Mouse (Mus musculus) embryo, embryonic 10 days (tissue): ENCODE measurements around the gene Dnajc8.
"Not testable (repeated sequence)": the region's sequence is repeated elsewhere in the genome, so short reads cannot be mapped to it uniquely, and the experiment has no call there.

Source experiments
- DNase-seq: peaks from one replicate; pipeline ENCODE4 v3.0.0-alpha.2; 2015; ENCODE audit warnings: low spot score

The Dnajc8 gene

DNA sequence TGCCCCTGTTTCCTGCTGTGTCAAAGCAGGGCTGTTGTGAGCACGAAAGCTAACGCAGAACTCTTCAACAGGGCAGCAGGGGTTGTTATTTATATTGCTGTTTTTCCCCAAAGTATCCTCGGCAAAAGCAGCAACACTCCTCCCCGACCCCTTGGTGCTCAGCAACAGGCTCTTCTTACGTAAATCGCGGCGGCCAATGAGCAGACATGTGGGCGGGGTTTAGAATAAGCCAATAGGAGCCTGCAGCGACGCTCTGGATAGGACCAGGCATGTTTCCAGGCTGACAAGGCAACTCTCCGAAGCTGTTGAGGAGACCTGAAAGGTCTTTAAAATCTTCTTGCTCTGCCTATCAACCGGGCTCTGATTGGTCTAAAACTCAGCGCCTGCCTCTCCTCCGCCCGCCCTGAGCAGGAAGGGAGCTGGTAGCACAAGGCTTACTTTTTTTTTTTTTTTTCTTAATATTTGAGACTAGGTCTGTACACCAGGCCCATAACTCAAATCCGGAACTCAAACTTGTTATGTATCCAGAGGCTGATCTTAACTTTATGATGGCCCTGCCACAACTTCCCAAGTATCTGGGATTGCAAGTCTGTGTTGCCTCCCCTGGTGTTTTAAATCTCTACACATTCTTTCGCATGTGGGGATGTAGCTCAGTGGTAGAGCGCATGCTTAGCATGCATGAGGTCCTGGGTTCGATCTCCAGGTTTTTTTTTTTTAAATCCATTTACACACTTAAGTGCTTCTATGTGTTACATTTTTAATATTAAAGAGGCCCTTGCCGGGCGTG is 19.8 kb upstream of the Dnajc8 start:
- peak; percentile 99 for DNase-seq

DNA sequence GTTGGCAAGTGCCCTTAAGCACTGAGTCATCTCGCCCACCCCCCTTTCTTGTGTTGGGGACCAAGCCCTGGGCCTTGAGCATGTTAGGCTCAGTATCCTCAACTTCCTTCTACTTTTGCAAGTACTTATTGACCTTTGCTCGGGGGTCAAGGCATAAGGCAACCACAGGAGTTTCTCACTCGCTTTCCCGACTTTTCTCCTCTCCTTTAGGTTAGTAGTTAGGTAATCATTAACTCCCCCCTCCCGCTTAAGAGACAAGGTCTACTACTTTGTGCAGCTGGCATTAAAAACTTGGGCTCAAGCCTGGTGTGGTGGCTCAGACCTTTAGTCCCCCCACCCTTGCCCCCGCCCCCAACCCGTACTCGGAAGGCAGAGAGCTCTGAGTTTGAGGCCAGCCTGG is 17.3 kb upstream of the Dnajc8 start:
- DNase-seq: no peak

DNA sequence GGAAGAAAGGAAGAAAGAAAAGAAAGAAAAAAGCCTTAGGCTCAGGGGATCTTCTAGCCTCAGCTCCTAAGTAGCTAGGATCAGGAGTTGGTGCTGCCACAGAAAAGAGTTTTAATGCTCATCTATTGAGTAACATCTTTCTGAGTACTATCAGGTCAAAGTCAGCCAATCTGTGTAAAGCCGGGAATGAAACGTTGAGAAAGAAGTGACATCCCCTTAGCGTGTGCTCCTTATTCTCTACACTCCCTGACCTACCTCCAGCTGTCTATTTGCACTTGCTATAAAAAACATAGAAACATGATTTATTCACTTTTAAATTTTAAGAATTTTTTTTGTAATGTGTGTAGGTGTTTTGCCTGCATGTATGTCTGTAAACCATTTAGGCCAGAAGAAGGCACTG is 16.2 kb upstream of the Dnajc8 start:
- no peak for DNase-seq

DNA sequence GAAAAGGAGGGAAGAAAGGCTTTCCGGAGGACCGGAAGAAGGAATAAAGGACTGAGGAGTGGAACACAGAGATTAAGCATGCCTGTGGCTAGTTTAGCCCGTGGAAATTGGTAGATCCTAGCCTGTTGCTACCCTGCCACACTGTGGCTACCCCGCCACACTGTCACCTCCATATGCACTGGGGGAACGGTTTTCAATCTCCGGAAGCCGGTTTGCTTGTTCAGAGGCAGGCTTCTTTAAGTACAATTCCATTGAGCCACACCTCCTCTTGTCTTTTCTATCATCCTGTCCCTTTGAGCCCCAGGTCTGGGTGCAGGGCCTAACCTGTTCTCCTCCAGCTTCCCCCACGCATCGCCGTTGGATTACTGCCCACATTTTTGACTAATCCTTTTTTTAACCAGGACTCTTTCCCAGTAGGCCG is 11.0 kb upstream of the Dnajc8 start:
- peak; percentile 26 for DNase-seq

DNA sequence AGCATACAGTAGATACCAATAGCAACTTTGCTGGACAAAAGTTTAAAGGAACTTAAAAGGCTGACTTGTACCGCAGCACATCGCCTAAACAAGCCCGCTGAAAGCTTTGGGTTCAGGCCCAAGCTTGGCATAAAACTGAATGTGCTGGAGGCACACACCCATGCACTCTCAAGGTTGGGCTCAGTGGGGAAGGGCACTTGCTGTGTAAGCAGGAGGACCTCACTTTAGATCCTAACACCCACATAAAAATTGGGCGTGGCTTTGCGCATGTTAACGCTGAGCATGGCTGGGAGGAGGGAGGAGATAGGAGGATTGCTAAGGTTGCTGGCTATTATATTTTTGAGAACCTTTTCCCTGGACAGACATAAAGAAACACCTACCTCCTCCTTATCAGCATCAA is 10.5 kb upstream of the Dnajc8 start:
- DNase-seq: no peak

DNA sequence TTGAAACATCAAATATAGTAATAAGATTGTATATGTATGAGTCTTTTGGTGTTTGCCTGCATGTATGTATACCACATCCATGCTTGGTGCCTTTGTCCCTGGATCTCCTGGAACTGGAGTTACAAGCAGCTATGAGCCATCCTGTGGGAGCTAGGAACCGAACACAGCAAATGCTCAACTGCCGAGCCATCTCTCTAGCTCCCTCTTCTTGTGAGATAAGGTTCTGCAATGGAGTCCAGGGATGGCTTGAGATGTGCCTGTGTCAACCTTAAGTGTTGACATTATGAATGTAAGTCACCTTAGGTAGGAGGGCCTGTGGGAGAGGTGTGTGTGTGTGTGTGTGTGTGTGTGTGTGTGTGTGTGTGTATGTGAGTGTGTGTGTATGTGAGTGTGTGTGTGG is 8.7 kb upstream of the Dnajc8 start:
- peak; percentile 45 for DNase-seq

DNA sequence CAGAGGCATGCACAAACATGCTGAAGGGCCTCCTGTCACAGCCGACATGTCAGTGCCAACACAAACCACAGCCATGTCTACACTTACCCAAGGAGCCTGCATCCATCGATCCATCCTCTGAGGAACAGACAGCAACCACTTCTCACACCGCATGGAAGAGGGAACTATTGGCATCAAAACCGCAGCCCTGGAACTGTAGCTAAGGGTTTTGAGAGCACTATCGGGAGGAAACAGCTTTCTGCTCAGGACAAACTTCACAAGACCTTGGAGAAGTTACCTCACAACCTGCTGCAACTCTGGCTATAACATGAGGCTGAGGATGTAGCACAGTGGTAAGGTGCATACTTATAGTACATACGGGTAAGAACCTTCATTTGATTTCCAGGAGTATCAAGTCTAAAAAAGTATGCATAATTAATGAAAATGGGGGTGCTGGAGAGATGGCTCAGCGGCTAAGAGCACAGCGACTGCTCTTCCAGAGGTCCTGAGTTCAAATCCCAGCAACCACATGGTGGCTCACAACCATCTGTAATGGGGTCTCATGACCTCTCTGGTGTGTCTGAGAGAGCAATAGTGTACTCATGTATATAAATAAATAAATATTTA is 7.3 kb upstream of the Dnajc8 start:
- DNase-seq: no peak

DNA sequence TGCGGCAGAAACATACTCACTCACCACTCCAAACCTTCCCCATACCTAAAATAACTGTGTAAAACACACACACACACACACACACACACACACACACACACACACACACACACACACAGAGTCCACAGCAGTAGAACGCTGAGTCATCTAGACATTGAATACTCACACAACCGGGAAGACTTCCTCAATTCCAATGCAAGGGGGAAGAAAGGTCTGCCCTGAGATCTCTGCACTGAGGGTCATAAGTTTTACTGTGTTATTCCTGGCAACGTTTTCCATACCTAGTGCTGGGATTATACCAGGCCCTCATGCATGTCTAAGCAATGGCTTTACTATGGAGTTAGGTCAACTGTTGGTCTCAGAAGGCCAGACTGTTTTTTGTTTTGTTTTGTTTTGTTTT is 6.0 kb upstream of the Dnajc8 start:
- DNase-seq: no peak

DNA sequence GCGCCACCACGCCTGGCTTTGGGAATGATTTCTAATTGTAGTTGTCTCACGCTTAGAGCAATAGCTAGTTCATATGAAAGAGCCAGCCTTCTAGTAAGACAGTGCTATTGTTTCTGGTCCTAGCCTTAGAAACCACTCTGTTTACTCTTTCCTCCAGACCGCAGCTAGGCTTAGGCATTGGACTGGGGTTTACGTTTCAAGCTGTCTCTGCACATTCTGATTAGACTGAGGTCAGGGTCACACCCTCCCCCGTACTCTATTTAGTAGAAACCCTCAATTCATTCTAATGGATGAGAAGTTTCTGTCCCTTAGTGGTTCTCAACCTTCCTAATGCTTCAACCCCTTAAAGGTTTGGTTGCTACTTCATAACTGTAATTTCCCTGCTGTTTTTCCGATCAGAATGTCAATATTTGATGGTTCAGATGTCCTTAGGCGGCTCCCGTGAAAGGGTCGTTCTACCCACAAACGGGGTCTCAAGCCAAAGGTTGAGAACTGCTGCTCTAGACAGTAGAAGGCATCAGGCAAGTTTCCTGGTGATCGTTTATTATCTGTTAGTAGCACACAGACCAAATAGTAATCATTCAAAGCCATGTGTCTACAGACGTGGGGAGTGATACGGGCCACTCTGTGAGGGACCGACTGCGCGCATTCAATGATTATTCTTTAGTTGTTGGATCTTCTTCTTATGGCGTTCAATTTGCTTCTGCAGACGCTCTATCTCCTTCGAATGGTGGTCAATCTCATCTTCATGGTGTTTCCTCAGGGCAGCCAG is 5.1 kb upstream of the Dnajc8 start:
- no peak for DNase-seq

DNA sequence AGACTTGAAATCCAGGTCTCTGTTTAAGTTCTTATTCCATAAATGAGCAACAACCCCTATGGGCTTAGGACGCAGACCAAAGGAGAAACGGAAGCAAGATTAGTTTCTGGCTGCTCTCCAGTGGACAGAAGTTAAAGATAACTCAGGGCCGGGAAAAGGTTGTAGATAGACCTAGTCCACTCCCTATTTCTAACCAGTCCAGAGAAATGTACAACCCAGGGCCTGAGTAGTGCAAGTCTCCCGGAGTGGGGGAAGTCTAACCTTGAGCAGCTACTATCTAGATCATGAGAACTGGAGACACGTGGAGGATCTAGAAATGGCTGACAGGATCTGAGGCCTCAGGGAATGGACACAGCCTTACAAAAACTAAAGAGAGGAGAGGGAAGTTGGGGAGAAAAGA is 2.9 kb upstream of the Dnajc8 start:
- peak; percentile 39 for DNase-seq

DNA sequence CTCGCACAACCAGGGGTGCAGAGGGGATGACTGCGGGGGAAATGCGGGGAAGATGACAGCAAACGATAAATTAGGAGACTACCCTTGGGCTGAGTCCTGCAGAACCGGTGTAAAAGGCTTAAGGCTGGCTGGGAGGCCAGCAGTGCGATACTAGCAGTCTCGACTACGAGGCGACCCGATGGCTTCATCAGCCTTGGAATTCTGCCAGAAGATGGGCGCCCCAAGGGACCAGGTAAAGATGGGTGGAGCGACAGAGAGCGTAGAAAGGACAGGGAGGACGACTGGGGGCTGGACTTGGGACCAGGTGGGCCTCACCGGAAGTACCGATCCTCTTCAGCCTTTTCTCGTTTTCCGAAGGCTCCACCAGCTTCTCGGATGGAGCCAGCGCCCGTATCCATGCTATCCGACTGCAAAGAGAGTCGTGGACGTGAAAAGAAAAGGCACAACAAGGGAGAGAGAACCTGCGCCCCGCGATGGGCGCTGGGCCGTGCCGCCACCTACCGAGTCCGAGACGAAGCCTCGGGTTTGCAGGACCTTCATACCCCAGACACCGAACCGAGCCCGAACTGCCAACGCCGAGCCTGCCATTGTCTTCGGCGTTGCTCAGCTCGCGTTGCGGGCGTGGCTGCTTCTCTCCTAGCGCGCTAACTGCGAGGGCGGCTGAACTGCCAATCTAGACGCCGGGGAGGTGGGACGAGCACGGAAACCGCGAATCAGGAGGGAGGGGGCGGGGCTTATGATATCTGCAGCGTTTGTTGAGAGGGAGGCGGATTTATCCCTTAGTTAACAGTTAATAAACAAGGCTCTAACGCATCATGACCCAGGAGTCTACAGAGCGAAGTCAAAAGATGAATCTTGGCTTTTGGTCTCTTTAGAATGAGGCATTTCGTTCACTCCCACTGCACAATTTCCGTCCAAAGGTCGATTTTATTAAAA is 2.1 kb upstream of the Dnajc8 start, which contains the start of gene Atpif1:
TSS of gene Atpif1 (minus strand) at position 679 of the 936 bp plus-strand sequence.
- DNase-seq: peak; percentile 96

DNA sequence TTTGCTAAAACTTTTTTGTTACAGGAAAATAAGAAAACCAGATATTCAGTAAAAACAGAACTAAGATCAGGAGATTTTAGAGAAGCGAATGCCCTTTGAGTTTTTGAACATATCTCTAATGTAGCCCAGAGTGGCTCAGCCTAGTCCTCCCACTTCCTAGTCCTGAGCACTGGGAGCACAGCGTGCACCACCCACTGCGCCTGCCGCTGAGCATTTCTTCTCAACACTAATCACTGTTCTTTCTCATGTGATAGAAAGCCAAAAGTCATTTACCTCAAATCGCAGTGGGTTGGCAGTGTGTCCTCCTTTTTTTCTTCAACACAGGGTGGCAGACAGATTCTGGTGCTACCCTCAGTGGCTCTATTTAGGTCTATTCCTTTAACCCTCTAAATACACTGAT is 4.1 kb downstream of the Dnajc8 start:
- no peak for DNase-seq

DNA sequence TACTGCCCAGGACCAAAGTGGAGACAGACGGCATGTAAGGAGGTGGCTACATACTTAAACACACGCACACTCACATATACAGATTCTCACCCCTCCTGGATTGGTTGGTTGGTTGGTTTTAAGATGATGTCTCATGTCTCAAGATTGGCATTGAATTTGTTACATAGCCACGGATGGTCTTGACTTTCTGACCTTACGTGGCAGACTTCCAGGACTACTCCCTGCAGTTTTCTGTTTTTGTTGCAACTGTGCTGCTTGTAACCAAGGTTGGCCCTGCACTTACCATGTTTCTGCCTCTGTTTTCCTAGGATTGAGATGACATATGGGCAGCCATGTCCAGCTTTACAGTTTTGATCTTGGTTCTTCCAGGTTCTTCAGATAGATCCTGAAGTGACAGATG is 6.1 kb downstream of the Dnajc8 start:
- no peak for DNase-seq

DNA sequence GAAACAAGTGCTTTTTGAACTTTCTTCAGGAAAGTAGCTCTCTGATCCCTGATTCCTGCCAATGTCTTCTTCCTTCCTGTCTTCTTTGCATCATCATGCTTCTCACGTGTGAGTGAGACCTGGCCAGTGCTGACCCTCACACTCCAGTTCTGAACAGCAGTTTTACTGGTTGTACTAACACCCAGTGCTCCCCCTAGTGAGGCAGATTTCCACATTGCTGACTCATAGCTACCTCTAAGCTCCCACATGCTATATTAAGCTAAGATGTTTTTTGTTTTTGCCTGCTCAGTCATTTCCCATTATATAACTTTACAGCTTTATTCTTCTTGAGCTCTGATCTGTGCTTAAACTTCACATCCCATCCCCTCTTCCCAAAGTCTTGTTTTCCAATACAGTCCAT is 7.4 kb downstream of the Dnajc8 start:
- no peak for DNase-seq

DNA sequence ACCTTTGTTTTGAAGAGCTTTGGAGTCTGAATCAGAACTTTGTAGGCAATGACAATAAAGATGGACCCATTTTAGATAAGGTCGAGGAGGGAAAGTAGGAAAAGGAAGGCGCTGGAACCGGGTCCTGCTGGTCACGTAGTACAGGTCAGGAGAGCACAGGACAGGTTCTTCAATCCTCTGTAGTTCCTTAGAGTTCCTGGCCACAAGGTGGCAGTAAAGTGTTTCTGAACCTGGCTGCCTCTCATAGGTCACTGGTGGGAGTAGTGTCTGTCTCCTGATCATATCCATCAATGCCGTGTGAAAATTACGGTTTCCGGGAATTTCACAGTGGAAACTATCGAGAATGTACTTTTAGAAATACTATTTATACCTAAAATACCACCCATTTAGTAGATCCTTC is 10.5 kb downstream of the Dnajc8 start:
- peak; percentile 87 for DNase-seq

DNA sequence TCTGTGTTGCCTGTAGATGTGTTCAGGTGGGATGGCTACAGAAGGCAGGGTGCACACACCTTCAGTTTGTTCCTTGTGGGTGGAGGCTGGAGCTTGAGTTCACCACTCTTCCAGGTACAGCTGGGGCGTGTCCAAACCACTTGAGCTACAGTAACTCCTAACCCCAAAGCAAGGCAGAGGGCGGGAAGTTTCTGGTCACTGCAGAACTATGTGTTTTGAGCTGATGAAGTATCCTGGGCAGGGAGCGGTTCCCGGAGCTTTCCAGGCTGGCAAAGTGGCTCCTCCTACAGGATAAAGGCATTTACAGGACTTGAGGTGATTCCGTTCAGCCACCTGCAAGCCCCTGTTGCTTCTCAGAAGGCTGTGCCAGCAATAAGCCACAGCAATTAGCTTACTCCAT is 18.9 kb downstream of the Dnajc8 start:
- DNase-seq: no peak

DNA sequence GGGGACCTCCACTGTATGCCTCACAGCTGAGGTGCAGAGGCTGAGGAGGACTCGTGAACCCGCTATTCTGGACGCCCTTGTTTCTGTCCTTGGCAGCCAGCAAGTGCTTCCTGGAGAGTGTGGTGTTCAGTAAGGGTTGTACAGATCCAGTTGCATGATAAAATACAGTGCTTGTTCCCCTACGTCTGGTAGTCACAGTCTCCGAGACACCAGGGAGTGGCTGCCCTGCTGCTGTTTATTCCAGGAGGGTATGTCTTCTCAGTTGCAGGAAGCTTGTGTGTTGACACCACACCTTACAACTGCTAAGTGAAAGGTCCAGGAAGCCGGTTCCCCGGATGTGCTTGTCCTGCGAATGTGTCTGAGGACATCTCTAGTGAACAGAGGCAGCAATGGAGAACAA is 19.3 kb downstream of the Dnajc8 start:
- DNase-seq: no peak

DNA sequence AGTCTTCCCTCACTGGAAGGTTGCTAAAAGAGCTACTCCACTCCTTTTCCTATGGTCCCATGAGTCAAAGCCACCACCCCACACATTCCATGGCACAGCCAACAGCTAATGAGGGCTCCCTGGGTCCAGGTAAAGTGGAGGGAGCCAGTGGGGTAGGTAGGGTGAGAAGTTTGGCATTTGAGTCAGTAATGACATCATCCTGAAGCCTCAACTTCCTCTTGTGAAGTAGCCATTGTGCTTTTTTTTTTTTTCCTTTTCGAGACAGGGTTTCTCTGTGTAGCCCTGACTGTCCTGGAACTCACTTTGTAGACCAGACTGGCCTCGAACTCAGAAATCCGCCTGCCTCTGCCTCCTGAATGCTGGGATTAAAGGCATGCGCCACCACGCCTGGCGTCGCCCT is 20.2 kb downstream of the Dnajc8 start:
- not testable (repeated sequence) for DNase-seq

DNA sequence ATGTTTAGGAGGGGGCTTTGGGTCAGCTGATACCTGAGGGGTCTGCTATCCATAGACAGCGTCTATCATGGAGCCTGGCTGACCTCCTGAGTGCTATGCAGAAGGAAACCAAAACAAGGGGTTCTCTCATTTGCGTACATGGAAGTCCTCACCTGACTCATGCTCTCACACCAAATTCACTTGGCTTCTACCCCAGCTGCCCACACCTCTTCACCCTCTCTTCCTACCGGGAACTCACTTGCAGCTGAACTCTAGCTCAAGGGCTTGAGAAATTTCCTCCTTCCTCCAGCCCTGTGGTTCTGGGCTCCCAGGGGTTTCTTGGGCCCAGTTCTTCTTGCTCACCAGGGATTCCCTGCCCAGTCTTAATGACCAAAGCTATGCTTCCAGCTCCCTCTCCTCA is 27.9 kb downstream of the Dnajc8 start:
- no peak for DNase-seq

DNA sequence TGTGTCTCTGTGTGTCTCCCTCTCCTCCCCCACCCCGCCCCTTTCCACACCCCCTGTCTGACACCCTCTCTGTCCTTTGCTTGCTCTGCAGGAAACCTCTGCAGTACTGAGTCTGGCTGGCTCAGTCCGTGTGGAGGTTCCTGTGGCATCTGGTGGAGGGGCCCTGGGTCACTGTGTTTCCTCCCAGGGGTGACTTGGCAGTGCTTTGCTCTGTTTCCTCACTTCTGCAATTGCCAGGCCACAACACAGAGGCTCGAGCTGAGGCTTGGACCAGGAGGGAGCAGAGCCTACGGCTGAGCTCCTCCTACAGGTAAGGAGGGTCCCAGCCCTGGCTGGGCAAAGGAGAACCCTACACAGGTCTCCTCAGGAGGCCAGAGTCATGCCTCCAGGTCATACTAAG is 28.6 kb downstream of the Dnajc8 start, which contains the start of gene Ptafr:
TSS of gene Ptafr (plus strand) at position 103 of the 400 bp plus-strand sequence.
- no peak for DNase-seq

DNA sequence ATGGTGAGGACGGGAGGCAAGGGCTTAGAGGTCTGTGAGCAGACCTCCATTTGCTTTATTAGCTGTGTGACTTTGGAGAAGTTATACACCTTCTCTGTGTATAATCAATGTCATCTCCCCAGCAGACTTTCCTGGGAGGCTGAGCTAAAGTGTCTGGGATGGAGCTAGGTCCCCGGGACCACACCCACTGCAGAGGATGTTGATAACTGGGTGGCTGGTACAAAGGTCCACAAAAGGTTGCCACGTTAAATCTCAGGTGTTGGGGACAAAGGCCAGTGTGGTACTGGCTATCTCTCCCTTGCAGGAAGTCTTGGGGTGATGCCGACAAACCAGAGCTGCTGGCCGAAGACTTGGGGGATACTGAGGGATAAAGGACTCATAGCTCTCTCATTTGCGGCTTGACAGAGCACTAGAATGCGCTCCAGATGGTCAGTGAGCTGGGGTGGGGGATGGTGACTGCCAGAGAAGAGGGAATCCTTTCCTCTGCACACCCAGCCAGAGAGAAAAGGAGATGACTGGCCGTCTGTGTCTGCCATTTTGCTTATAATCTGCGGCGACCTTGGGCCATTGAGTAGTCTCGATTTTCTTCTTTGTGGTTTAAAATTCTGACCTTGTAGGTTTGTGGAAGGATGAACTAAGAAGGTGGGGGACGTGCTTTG is 29.9 kb downstream of the Dnajc8 start:
- DNase-seq: no peak
